Mouse (Mus musculus): ENCODE data around the gene Ankrd11.

DNA sequence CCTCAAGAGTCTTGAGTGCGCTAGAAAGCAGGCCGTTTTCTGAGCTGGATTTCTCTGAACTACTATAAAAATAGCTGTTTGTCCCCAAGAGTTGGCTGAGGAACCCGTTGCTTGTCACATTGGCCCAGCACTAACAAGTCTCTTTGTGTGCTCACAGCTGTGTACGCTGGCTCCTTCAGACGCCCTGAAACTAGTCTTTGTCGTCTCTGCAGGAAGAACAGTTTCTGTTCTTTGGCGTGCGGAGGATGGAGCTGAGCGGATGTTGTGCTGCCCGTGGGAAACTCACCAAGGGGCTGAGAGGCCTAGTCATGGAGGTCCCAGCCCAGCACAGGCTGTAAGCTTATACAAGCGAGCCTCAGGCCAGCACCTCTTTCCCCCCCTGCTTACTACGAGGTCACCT is 41.5 kb upstream of the Ankrd11 start:
- TF ChIP-seq POLR2A (IDR thresholded peaks at IDR 0.05; ENCODE audit: control insufficient read depth, low read depth, low read length) (no peak), CTCF (IDR thresholded peaks at IDR 0.05; ENCODE audit: control insufficient read depth, insufficient read depth, insufficient replicate concordance, low read depth, low read length) (no peak)
